Mouse (Mus musculus): ENCODE results near the gene Tmeff2. TPM values are rescaled to one million over a fixed set of nuclear protein-coding genes. Genes with fewer than 3 reads are reported as not detected.

Gene Tmeff2
- total and polyA plus RNA-seq, 3 experiments = 0.34 to 0.68 (median 0.52) TPM

GRCm38 (mm10) chr1:50969685-50970084 lies 69.2 kb downstream of the Tmeff2 start:
- intact Hi-C loops (cut with DNase I) = no loop called here
- TF ChIP-seq POLR2A (IDR thresholded peaks at IDR 0.05; ENCODE audit: insufficient read depth, low read depth, low read length) (no peak), CTCF (IDR thresholded peaks at IDR 0.05) (no peak), EP300 (IDR thresholded peaks at IDR 0.05; ENCODE audit: insufficient read depth, low read depth, low read length) (no peak)
- no peaks in the 10 kb centered on the region for H3K36me3 ChIP-seq (ENCODE audit: control insufficient read depth, insufficient read depth, low read length)
- no peak overlapping the region for H3K27ac ChIP-seq
- no peak overlapping the region for H3K9ac ChIP-seq (ENCODE audit: low read depth, low read length)
- WGBS = 71% methylated on average over 2 of the region's 2 CpGs
- DNase-seq = no peak
- H3K4me1 ChIP-seq (ENCODE audit: control insufficient read depth, insufficient read depth, low read length) = no peaks in the 10 kb centered on the region
- no peaks in the 10 kb centered on the region for H3K79me2 ChIP-seq (replicated peaks; ENCODE audit: control insufficient read depth, insufficient read depth, low read length)
- H3K4me3 ChIP-seq = no peak overlapping the region
- no peaks in the 10 kb centered on the region for H3K27me3 ChIP-seq (ENCODE audit: control insufficient read depth, insufficient read depth, low read length)

- H3K9ac ChIP-seq (ENCODE audit: low read depth, low read length) = no peak overlapping the region
- H3K79me2 ChIP-seq (replicated peaks; ENCODE audit: control insufficient read depth, insufficient read depth, low read length) = no peaks in the 10 kb centered on the region
- WGBS = 44% methylated on average over 2 of the region's 2 CpGs
- H3K4me1 ChIP-seq (ENCODE audit: control insufficient read depth, insufficient read depth, low read length) = no peaks in the 10 kb centered on the region
- intact Hi-C loops (cut with DNase I) = no loop called here
- TF ChIP-seq EP300 (IDR thresholded peaks at IDR 0.05; ENCODE audit: insufficient read depth, low read depth, low read length) (no peak), CTCF (IDR thresholded peaks at IDR 0.05) (no peak), POLR2A (IDR thresholded peaks at IDR 0.05; ENCODE audit: insufficient read depth, low read depth, low read length) (no peak)
- H3K27ac ChIP-seq = no peak overlapping the region
- H3K4me3 ChIP-seq = no peak overlapping the region
- no peaks in the 10 kb centered on the region for H3K36me3 ChIP-seq (ENCODE audit: control insufficient read depth, insufficient read depth, low read length)
- DNase-seq = no peak
- H3K27me3 ChIP-seq (ENCODE audit: control insufficient read depth, insufficient read depth, low read length) = no peaks in the 10 kb centered on the region
Measured at GRCm38 (mm10) chr1:50970853-50971252, 70.4 kb downstream of the Tmeff2 start.

- no peaks in the 10 kb centered on the region for H3K27me3 ChIP-seq (ENCODE audit: control insufficient read depth, insufficient read depth, low read length)
- no peaks in the 10 kb centered on the region for H3K79me2 ChIP-seq (replicated peaks; ENCODE audit: control insufficient read depth, insufficient read depth, low read length)
- H3K4me3 ChIP-seq = no peak overlapping the region
- WGBS = 78% methylated on average over 6 of the region's 6 CpGs
- no peaks in the 10 kb centered on the region for H3K36me3 ChIP-seq (ENCODE audit: control insufficient read depth, insufficient read depth, low read length)
- TF ChIP-seq POLR2A (IDR thresholded peaks at IDR 0.05; ENCODE audit: insufficient read depth, low read depth, low read length) (no peak), EP300 (IDR thresholded peaks at IDR 0.05; ENCODE audit: insufficient read depth, low read depth, low read length) (no peak), CTCF (IDR thresholded peaks at IDR 0.05) (no peak)
- no peak overlapping the region for H3K27ac ChIP-seq
- no peak for DNase-seq
- intact Hi-C loops (cut with DNase I) = no loop called here
- no peaks in the 10 kb centered on the region for H3K4me1 ChIP-seq (ENCODE audit: control insufficient read depth, insufficient read depth, low read length)
- H3K9ac ChIP-seq (ENCODE audit: low read depth, low read length) = no peak overlapping the region
Measured at GRCm38 (mm10) chr1:50972509-50973436, 72.3 kb downstream of the Tmeff2 start.

GRCm38 (mm10) chr1:50979358-50980081 lies 79.1 kb downstream of the Tmeff2 start:
- DNase-seq = no peak
- Histone ChIP-seq H3K4me3 (no peak overlapping the region), H3K9ac (ENCODE audit: low read depth, low read length) (no peak overlapping the region), H3K79me2 (replicated peaks; ENCODE audit: control insufficient read depth, insufficient read depth, low read length) (no peaks in the 10 kb centered on the region), H3K27ac (no peak overlapping the region), H3K36me3 (ENCODE audit: control insufficient read depth, insufficient read depth, low read length) (no peaks in the 10 kb centered on the region), H3K4me1 (ENCODE audit: control insufficient read depth, insufficient read depth, low read length) (no peaks in the 10 kb centered on the region), H3K27me3 (ENCODE audit: control insufficient read depth, insufficient read depth, low read length) (no peaks in the 10 kb centered on the region)
- TF ChIP-seq EP300 (IDR thresholded peaks at IDR 0.05; ENCODE audit: insufficient read depth, low read depth, low read length) (no peak), POLR2A (IDR thresholded peaks at IDR 0.05; ENCODE audit: insufficient read depth, low read depth, low read length) (no peak), CTCF (IDR thresholded peaks at IDR 0.05) (no peak)
- intact Hi-C loops (cut with DNase I) = no loop called here
- 79% methylated on average over 4 of the region's 4 CpGs for WGBS

- TF ChIP-seq CTCF (IDR thresholded peaks at IDR 0.05) (no peak), POLR2A (IDR thresholded peaks at IDR 0.05; ENCODE audit: insufficient read depth, low read depth, low read length) (no peak), EP300 (IDR thresholded peaks at IDR 0.05; ENCODE audit: insufficient read depth, low read depth, low read length) (no peak)
- Histone ChIP-seq H3K4me1 (ENCODE audit: control insufficient read depth, insufficient read depth, low read length) (no peaks in the 10 kb centered on the region), H3K36me3 (ENCODE audit: control insufficient read depth, insufficient read depth, low read length) (no peaks in the 10 kb centered on the region), H3K27ac (no peak overlapping the region), H3K79me2 (replicated peaks; ENCODE audit: control insufficient read depth, insufficient read depth, low read length) (no peaks in the 10 kb centered on the region), H3K27me3 (ENCODE audit: control insufficient read depth, insufficient read depth, low read length) (no peaks in the 10 kb centered on the region), H3K4me3 (no peak overlapping the region), H3K9ac (ENCODE audit: low read depth, low read length) (no peak overlapping the region)
- intact Hi-C loops (cut with DNase I) = no loop called here
- WGBS = 77% methylated on average over 4 of the region's 4 CpGs
- DNase-seq = no peak
Measured at GRCm38 (mm10) chr1:50980591-50980990, 80.1 kb downstream of the Tmeff2 start.

All from heart, adult 2 months (tissue).